Comparison of ENCODE assay signal across 8 mouse cellular contexts in genomic region chr3:52017439-52018102, GRCm38 (mm10).
DNase-seq lines count a peak whose midpoint lies in the region; ATAC-seq and TF ChIP-seq lines count a peak whose summit lies in the region.

No protein-coding gene starts in this region.

- 33% methylated on average over 17 of the region's 17 CpGs for WGBS in lung, embryonic 15.5 days
- 23% methylated on average over 17 of the region's 17 CpGs for WGBS in heart, postnatal 0 days

- H3K4me2 ChIP-seq in lung, embryonic 15.5 days: peak overlapping the region; percentile 32
- peak overlapping the region; percentile 57 for H3K4me2 ChIP-seq in heart, postnatal 0 days (ENCODE audit: low read depth, low read length)

- peak; percentile 40 for DNase-seq in adrenal gland, postnatal 14 days
- no peak for DNase-seq in adrenal gland, adult 8-10 months
- no peak for DNase-seq in lung, postnatal 14 days
- peak; percentile 16 for DNase-seq in heart, postnatal 0 days (ENCODE audit: low spot score)
- DNase-seq in lung, postnatal 10 days: peak; percentile 26

- H3K4me3 ChIP-seq in lung, embryonic 15.5 days: peak overlapping the region; percentile 6; the same call in 1 of the 2 replicates
- peak overlapping the region; percentile 42 for H3K4me3 ChIP-seq in heart, postnatal 0 days (ENCODE audit: low read depth, low read length)

- H3K4me1 ChIP-seq in lung, embryonic 15.5 days: no peaks in the 10 kb centered on the region; the same call in 1 of the 2 replicates
- no peaks in the 10 kb centered on the region for H3K4me1 ChIP-seq in heart, postnatal 0 days (ENCODE audit: control insufficient read depth, insufficient read depth)

- H3K36me3 ChIP-seq in lung, embryonic 15.5 days: no peaks in the 10 kb centered on the region
- no peaks in the 10 kb centered on the region for H3K36me3 ChIP-seq in heart, postnatal 0 days (replicated peaks; ENCODE audit: control insufficient read depth, insufficient read depth, low read length)

- H3K27me3 ChIP-seq in lung, embryonic 15.5 days: no peaks in the 10 kb centered on the region
- no peaks in the 10 kb centered on the region for H3K27me3 ChIP-seq in heart, postnatal 0 days (ENCODE audit: control insufficient read depth, insufficient read depth, low read length)

- TF ChIP-seq CTCF in heart, postnatal 0 days (IDR thresholded peaks at IDR 0.05; ENCODE audit: low read depth): no peak

- ATAC-seq in lung, embryonic 15.5 days (ENCODE audit: borderline replicate concordance, extremely low read depth, low FRiP score, low TSS enrichment): no peak
- ATAC-seq in heart, postnatal 0 days (ENCODE audit: insufficient read depth, low read depth): no peak
- no peak for ATAC-seq in inflammation-experienced regulatory T-cells, adult 6 months
- no peak for ATAC-seq in monocyte, adult 5-6 weeks (replicated peaks; ENCODE audit: insufficient number of reproducible peaks, low FRiP score, low TSS enrichment, poor library complexity, severe bottlenecking)

- H3K27ac ChIP-seq in lung, embryonic 15.5 days: no peak overlapping the region
- no peak overlapping the region for H3K27ac ChIP-seq in heart, postnatal 0 days (ENCODE audit: low read depth)

- no peak overlapping the region for H3K9ac ChIP-seq in lung, embryonic 15.5 days
- no peak overlapping the region for H3K9ac ChIP-seq in heart, postnatal 0 days (replicated peaks; ENCODE audit: low read depth, low read length)

- no peaks in the 10 kb centered on the region for H3K9me3 ChIP-seq in lung, embryonic 15.5 days
- H3K9me3 ChIP-seq in heart, postnatal 0 days (replicated peaks; ENCODE audit: control insufficient read depth, low read length): no peaks in the 10 kb centered on the region

- TF ChIP-seq EP300 in heart, postnatal 0 days (IDR thresholded peaks at IDR 0.05; ENCODE audit: low read depth): no peak

Comparison
In these comparisons a context has a peak if more than half of its experiments do, and no peak if none do; other contexts are left out.
1. DNase-seq: peak in adrenal gland, postnatal 14 days (single experiment), heart, postnatal 0 days (single experiment) and lung, postnatal 10 days (single experiment); none in adrenal gland, adult 8-10 months (single experiment) and lung, postnatal 14 days (single experiment).